Mouse (Mus musculus) frontal cortex, postnatal 10 days (tissue): ENCODE measurements around the gene 4933416C03Rik.

Experiments used
- DNase-seq, 2 experiments: peaks; one replicate each; pipeline ENCODE4 v3.0.0; 2022; ENCODE audit warnings: low spot score in 2 of 2, mixed read lengths in 1 of 2

4933416C03Rik gene

DNA sequence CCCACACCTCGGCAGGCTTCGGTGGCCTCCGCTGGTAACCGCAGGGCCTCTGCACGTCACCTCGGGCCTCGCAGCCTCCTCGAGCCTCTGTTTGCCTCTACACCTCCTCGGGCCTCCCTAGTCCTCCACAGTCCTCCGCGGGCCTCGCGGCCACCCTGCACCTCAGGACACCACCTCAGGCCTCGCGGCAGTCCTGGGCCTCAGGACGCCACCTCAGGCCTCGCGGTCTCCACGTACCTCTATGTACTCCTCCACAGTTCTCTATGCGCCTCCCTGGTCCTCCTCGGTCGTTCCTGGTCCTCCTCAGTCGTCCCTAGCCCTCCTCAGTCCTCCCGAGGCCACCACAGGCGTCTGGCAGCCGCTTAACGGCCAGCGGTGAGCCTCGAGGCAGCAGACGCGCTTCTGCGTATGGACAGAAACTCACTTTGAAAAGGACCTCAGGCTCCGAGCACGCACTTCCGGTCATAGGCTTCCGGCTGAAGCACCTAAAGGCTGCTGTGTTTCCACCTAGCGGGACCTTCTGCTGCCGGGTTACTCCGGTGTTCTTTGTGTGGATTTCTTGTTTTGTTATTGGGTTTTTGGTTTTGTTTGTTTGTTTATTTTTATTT, at the start of gene 4933416C03Rik:
Gene 4933416C03Rik, minus strand, starts transcription at position 51 of the 608 bp plus-strand sequence.
- no peak for DNase-seq

DNA sequence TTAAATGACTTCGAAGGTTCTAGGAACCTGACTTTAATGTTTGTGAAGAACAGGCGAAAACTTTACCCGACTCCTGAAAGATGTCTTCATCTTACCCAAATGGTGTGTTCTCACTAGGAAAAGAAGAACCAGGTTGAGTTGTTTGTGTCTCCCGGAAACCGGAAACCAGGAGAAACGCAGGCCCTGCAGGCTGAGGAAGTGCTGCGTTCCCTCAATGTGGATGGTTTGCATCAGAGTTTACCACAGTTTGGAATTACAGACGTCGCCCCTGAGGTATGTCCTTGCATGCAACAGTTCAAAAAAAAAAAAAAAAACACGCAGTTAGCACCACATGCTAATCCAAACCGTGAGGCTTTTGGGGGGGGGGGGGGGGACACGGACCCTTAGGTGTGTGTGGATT, 48.6 kb upstream of the 4933416C03Rik start:
- DNase-seq, result no peak

DNA sequence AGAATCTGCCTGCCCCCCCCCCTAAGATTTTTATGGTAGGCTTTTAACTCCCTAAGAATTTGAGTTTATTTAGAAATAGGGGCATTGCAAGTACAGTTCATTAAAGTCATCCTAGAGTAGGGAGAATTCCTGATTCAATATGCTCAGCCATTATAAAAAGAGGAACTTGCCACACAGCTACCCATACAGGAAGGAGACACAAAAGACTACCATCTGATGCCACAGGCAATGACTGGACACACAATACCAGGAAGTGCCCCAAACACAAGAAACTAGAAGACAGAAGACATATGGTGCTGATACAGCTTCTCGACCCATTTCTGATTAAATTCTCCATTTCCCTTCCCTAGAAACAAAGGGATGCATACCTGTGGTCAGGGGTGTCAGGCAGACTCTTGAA, 43.0 kb upstream of the 4933416C03Rik start:
- no peak for DNase-seq

DNA sequence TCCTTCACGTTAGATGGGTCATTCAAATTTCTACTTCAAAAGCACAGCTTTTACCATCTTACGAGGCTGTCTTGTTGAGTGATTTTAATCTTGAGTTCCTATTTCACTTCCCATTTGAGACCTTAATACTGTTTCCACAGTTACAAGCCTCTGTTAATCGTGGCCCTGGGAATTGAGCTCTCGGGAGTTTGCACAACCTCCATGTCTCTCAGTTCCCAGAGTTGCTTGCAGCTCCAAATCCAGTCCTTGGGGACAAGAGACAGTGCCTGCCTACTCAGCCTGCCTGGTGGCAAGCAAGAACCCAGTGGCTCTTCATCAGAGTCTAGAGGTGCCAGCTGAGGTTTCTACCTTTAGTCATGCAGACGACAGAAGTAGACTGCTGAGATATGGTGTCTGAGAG, 41.0 kb upstream of the 4933416C03Rik start:
- DNase-seq, result no peak

DNA sequence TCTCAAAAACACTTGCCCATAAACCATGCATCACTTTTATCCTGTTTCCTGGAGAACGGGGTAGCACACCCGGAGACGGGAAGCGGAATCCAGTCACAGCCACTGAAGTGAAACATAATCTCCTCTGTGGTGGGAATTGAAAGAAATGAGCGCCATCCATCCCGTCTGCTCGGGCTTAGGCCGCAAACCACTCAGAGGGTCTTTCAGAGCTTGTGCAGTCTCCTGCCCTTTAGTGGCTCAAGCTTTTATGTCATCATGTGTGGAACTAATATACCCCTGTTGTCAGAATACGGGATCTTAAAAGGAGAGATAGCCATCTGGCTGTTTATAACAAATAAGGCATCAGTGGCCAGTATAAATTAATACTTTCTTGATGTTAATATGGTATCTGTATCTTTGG, 32.4 kb upstream of the 4933416C03Rik start:
- no peak for DNase-seq

DNA sequence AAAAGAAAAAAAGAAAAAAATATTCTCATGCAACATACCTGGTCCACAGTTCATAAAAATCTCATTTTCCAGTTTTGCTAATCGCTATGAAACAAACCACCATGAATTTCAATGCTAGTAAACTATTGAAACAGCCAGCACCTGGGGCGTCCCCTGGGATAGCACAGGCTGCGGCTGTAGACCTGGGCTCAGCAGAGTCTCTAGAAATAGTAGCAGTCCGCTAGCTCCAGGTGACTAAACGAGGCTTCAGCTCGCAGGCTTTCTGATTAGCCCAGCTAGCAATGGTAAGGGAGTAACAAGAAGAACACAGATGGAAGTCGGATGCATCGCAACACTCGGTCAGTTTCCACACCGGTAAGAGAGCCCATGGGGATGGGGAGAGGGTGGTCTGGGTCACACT, 30.0 kb upstream of the 4933416C03Rik start:
- no peak for DNase-seq

DNA sequence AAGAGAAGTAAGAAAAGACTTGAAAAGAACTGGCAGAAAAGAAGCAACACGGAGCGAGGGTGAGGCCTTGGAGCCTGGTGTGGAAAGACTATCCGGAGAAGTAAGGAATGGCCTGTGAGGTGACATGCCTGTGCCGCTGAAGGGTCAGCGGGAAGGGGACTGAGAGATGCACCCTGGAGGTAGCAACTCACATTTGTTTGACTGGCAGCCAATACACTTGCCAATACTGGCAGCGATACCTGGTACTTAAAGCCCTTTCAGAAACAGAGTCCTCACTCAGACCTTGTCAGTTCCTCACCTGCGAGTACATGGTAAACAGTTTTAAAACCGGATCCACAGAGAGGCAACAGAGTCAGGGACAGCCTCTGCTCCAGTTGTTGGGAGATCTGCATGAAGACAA, 26.5 kb upstream of the 4933416C03Rik start:
- no peak for DNase-seq

DNA sequence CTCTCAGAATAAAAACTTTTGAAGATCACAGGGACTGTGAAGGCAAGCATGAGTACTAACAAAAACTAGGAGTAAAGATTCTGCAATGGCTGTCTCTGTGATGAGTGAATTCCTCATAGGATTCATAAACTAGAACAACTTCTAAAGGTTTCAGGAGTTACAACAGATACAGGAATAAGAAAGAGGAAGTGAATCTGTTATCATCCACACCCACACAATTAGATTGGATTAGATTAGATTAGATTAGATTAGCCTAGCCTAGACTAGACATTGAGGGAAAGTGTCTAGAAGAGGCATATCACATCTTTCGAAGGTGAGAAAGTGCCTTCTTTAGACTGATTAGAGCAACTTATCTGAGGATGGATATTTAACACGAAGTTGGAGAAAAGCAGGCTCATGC, 21.5 kb upstream of the 4933416C03Rik start:
- DNase-seq, result no peak

DNA sequence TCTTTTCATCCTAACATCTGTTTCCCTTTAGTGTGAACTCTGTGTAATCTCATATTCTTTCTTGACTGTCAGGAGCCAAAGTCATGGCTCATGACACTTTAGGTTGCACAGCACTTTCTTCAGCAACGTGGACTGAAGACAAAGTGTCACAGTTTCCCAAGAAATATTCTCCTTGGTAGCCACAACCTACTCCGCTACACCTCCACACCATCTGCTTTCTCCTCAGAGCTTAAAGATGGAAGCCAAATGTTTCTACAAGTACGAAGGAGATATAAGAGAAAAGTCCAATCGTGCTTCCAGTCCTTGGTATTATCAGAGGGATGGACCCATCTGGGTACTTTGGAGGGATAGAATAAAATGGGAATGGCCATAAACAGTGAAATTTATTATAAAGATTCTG, 18.5 kb upstream of the 4933416C03Rik start:
- no peak for DNase-seq

DNA sequence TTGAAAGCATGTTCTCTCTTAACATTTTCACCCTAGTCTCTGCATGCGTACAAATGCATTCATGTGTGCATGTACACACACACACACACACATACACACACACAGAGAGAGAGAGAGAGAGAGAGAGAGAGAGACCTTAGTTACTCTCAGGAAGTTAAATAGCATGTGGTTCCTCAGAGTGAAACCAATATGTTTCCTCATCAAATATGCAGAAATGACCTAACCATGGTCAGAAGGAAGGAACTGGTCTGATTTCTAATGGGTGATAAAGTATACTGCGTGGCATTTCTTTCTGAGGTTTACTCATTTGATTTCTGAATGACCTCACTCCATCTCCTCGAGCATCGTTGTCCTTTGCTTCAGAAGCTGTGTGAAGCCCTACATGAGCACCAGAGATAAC, 17.5 kb upstream of the 4933416C03Rik start:
- no peak for DNase-seq

DNA sequence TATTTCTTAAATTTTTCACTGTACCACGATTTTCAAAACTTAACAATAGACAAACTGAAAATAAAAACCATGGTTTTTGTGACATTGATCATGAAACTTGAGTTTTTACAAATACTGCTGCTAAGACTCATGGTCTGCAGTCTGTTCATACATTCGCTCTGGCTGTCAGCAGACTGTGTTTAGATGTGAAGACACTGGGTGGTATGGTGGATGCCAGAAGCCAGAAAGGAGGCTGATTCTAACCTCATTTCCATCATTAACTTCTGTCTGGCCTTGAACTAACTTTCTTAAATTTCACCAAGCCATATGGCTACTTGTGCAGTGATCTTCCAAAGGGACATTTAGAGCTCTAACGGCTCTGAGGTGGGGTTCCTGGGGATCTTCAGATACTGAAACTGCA, 16.7 kb upstream of the 4933416C03Rik start:
- no peak for DNase-seq

DNA sequence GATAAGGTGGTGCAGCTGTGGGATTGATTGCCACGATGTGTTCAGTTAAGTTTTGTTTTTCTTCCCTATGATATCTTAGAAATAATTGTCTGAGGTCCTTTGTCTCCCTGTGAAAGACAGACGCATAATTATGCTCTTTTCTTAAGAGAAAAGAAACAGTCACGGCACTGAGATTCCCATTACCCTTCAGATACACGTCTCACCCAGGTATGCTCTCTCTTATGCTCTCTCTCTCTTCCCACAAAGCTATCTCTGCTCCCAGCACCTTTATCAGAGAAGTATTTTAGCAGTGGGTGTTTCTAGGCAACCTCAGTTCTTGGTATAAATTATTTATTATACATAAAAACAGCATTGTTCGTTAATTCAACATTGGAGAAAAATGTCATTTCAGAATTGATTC, 11.6 kb upstream of the 4933416C03Rik start:
- no peak for DNase-seq

DNA sequence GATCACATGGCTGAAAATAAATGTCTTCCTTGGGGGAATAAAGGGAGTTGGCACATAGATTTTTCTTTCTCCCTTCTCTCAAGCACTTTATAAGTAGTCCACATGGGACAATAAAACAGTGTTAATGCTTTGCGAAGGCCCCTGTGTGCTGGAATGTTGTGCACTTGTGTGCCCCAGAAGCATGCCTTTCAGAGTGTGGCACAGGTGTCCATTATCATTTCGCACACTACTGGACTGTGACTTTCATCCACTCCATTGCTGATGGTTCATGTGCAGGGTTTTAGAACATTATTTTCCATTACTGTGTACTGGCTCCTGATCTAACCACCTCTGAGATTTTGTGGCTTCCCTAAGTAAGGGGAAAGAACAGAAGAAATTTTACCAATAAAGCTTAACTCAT, 10.1 kb upstream of the 4933416C03Rik start:
- no peak for DNase-seq

DNA sequence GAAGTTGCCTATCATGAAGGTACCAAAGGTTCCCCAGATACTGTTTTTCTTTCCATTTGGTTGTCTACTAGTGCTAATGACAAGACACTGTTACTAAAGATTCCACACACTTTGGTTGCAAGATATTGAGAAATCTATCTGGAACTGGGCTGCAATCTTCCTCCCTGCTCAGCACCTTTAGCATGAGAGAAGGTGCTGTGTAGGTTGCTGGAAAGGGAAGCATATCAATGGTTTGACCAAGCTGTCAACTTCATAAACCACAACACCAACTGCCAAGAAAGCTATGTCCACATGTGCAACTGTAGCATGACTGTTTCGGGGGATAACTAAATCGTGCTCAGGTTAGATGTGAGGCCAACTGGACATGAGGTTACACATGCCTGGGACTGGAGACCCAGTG, 7.7 kb upstream of the 4933416C03Rik start:
- no peak for DNase-seq

DNA sequence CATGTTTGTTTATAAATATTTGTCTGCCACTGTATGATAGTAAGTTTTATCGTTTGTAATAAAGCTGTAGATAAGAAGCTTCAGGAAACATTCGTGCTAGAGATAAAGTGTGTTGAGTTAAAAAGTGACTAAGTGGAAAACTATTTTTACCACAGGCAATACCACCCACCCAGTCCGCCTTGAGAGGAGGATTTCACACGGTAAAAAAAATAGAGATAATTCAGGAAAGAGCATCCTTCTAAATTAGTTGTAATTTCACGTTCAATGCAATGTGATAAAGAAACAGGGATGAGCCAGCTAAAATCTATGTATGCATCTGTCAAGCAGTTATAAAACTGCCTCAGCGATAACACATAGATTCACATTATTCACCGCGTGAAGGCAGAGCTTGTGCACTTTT, 3.3 kb upstream of the 4933416C03Rik start:
- no peak for DNase-seq

DNA sequence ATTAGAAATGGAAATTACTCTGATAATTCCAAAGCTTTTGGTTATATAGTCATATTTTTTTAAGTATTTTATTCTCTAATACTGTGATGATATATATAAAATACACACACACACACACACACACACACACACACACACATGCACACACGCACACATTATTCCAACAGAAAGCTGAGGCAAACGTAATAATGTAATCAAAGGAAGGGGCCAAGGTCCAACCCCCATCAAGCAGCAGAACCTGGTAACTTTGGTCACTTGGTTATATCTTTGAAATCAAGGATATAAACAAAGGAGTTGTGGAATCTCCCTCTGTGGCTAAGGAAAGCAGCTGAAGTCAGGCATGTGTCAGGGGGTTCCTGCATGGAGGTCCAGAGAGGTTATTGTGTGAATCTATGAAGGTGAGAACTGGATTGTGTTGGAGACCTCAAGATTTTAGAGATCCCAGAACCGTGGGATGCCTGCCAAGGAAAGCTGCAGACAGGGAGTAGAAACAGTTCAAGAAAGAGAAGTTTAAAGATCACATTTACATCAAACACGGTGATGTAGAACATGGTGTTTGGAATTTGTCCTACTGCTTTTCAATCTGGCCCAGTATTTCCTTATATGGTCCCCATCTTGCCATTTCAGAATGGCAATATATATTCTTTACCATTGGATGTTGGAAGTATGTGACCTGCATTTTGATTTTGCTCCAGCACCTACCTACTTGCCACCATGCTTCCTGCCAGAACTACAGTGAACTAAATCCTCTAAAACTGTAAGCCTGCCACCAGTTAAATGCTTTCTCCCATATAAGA, 2.4 kb upstream of the 4933416C03Rik start:
- DNase-seq, result no peak

DNA sequence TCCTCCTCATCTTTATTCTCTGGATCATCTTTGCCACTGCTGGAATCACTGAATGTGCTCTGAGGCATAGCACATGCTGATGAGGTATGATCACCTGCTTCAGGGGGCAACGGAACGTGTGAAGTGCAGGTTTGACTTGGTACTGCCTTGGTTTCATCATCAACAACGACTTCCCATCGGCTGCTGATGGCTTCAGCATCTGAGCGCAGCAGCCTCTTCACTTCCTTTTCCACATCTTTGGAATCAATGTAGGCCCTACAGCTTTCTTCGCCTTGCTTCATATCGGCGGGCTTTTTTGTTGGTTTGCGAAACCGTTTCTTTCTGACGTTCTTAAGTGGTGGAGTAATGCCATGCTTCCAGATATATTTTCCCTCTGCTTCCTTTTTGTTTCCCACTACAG, 849 bp downstream of the 4933416C03Rik start:
- DNase-seq, result no peak

DNA sequence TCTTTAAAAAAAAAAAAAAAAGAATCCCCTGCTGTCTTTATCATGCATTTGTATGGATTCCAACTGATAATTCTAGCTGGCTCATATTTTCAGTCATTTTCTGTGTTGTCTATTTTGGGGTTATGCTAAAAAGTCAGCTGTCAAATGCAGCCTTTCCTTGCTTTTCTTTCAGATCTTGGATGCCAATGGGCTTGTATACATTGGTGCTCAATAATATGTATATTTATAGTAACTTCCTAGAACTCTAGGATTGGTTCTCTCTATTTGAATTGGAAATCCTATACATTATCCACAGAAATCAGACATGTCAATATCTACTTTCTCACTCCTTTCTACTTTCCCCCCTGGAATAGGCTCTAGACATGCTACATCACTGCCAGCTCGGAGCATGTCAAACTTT, 5.0 kb downstream of the 4933416C03Rik start:
- DNase-seq, result no peak

DNA sequence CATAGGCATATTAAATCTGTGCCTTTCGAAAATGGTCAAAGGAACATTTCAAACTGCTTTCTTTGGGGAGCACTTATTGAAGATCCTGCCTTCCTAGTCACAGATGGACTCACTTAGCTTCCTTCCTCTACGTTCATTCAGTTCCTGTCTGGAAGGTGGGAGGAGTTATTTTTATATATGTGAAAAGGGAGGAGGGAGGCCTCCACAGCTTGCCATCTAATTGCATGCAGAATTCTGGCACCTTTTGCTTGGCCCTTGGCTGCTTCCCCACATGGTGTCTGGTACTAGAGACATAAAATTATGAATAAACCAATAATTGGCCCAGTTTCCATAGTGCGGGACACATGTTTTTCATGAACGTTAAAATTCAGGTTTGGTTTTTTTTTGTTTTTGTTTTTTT, 5.5 kb downstream of the 4933416C03Rik start:
- no peak for DNase-seq

DNA sequence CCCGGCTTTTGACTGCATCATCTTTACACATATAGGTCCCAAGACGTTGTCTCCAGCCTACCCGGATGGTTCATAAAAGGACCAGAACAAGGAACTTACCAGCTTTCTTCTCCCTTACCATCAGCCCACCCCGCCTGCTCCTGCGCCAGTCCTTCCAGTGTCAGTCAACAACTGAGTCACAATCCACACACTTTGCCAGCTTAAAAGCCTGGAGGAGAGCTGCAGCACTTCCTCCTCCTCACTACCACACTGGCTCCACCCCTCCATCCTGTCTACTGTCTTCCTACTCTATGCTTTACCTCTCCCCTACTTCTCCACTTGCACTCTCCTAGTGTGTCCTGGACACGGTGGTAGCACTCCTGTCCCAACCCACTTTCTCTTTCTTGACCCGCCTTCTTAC, 15.2 kb downstream of the 4933416C03Rik start:
- DNase-seq, result no peak

DNA sequence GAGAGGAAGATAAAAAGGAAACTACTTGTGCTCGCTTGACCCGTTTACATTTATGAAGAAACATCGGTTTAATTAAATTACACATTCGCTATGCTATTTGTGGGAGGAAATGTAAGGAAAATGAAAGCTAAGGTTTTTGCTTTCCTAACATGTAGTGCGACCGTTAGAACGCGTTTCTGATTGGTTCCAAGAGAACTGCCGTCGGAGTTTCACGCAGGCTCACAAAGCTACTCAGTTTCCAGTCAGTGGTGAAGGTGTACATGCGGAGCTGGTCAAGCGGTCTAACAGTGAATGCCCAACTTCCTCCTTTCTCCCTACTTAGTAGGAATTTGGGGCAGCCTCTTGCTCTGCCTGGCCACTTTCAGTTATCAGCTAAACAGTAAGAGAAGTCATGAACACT, 17.3 kb downstream of the 4933416C03Rik start:
- no peak for DNase-seq

DNA sequence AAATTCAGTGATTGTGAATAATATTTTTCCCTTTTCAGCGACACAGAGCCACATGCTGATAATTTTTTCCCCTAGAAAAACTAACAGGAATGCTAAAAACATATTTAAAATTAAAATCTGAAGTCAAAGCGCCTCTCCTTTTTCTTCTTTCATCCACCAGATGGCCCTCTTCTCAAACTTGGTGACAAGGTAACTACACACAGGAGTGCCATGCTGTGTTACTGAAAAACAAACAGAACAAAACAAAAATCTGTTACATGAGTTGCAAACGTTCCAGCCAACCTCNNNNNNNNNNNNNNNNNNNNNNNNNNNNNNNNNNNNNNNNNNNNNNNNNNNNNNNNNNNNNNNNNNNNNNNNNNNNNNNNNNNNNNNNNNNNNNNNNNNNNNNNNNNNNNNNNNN, 29.8 kb downstream of the 4933416C03Rik start:
- DNase-seq, result no peak

DNA sequence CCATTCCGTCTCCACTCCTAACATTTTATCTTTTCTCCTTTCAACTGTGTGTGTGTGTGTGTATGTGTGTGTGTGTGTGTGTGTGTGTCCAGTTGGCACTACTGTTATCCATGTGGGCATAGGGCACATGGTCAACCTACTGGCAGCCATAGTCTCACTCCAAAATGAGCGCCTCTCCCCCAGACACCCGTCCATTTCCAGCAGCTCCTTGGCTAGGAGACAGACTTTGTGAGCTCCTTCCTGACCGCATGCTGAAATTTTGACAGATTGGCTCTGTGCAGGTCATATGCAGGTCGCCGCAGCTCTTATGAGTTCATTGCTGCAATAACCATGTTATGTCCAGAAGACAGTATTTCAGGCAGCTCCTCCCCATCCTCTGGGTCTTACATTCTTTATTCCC, 32.9 kb downstream of the 4933416C03Rik start:
- DNase-seq, result no peak

DNA sequence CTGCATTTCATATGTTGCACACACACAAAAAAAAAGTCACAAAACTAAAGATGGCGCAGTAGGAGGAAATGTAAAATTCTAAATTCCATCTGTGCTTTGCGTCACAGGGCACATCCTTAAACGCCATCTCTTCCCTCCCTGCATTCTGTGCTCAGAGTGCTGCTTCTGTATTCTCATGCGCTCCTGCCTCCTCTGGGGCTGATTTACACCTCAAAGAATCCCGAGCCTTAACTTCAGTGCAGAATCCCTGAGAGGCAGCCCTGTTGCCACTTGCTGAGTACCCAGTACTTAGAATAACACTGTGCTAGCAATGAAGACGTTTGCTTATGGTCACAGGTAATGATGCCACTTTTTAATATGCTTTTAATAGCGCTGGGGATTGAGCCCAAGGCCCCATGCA, 34.3 kb downstream of the 4933416C03Rik start:
- DNase-seq, result no peak
